Mouse (Mus musculus): ENCODE data around the gene Ranbp3l.

GRCm38 (mm10) chr15:9080206-9080605 lies 112.5 kb downstream of the Ranbp3l start:
- TF ChIP-seq CTCF (IDR thresholded peaks at IDR 0.05; ENCODE audit: extremely low read depth, insufficient read depth, low read length) (no peak), POLR2A (IDR thresholded peaks at IDR 0.05; ENCODE audit: extremely low read depth, insufficient read depth, low read length) (no peak)

All from cortical plate, adult 2 months (tissue).